Mouse (Mus musculus): Measurements from ENCODE around the gene Il4ra.
A peak's percentile ranks its signal among the peaks of the same experiment; 100 is the strongest.

The Il4ra gene

DNA sequence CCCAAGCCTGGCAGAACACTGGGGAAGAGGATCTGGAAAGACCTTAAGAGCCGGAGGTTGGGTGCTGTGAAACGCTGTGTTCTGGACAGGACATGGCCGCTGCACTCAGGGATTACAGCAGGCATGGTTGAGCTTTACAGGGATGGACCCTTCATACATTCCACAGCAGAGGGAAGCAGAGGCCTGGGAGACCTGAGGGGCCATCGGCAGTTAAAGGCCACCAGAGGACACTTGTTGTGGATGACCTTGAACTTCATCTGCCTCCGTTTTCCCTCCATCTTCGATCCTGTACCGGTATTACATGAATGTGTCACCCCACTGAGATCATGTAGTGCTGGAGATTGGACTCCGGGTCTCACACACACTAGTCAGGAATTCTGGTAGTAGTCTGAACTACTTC lies 2.0 kb upstream of the Il4ra start:
- DNase-seq (ENCODE audit: low spot score), result no peak

DNA sequence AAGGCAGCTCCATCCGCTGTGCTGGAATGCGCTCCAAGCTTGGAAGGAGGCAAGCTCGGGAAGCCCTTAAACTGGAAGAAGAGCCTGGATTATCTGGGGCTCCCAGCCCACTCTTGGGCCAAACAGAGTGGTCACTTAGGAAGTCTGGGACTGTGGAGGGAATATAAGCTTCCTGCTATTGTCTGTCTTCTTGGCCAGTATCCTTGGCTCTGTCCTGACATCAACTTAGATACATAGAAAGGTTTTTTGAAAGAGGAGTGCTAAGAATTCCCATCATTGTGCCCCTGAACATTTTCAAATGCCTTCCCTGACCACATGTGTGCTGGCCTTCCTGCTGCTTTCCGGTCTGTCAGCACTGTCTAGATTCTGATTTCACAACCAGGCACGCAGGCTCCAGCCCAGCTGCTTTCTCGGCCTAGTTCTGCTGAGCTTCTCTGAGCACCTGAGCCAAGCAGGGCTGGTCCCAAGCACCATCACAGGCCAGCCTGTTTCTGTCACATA lies 989 bp upstream of the Il4ra start:
- DNase-seq (ENCODE audit: low spot score), result peak; percentile 49

DNA sequence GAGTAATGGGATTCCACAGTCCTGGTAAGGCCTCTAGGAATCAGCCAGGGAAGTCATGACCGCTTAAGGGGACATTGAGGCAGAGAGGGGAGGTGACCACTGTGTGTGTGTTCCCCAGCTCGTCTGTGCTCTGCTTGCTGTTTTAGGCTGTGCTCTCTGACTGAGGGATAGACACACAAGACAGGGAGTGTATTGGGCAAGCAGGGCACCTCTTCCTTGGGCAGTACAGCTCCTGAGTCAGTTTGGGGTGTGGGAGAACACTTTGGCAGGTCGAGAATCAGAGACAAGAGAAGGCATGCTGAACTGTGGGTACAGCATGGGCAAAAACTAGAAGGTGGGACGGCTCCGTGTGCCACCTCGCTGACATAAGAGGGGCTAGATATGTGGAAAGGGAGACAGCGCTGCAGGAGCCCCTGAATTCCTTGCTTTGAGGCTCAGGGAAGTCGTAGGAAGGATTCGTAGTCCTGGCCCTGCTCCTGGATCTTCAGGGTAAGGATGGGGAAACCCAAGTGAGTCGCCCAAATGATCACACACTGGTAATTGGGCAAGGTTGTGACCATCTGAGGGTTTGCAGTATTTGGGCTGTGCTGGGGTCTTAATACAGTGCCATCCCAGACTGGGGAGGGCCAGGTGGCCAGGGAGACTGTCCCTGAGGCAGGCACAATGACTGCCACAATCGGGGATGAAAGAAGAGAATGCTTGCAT lies 1.1 kb downstream of the Il4ra start:
- DNase-seq (ENCODE audit: low spot score), result no peak

DNA sequence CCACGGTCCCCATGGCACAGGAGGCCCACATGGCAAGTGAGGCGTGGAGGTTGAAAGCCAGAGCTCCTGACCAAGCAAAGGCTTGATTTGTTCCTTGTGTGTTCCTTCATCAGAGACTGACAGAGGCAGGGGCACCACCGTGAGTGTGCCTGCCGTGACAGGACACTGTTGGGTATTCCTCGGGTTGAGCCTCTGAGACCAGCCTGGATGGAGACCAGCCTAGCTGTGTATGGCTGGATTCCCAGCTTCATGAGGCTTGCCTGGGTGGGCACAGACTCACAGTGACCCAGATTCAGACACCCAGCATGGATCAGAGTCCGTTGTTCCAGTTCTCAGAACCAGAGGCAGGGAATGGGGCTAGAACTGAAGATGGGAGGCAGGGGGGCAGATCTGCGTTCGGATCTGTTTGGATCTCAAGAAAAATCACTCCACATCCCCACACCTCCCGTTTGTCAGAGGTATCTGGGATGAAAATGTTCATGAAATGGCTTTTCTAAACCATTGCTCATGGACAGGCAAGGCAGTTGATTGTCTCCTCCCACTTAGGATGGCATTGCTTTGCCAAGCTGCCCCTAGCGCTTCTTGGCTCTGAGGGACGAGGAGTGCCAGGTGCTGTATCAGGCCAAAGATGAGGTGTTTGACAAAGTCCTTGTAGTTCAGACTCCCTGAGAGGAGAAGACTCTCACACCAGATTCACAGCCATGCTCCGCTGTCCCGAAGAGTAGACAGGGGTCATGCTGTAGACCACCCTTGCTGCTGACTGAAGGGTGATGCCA lies 1.9 kb downstream of the Il4ra start:
- DNase-seq (ENCODE audit: low spot score), result no peak

DNA sequence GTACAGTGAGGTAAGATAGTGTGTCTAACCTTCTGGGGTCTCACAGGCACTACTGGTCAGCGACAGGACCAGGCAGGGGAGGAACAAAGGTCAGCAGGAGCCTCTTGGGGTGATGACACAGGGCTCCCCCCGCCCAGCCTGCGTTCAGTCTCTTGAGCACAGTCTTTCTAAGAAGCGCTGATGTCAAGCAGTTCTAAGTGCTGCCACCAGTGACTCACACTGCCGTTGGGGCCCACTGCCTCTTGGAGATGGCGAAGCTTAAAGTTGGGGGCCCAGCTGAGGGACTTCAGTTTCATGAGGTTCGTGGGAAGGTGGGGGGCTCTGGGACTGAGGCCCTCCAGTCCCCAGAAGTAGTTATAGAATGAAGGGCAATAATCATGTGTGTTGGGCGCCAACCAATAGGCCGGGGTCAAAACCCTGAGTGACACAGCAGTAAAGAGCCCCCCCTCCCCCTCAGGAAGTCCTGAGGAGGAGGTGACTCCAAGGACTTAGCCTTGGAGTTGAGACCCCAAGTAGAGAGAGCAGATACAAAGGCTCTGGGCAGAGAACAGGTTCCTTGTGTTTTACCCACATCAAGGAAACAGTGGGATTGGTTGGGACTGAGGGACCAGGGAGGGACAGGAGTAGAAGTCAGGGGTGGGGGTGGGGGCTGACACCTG lies 2.7 kb downstream of the Il4ra start:
- DNase-seq (ENCODE audit: low spot score), result no peak

DNA sequence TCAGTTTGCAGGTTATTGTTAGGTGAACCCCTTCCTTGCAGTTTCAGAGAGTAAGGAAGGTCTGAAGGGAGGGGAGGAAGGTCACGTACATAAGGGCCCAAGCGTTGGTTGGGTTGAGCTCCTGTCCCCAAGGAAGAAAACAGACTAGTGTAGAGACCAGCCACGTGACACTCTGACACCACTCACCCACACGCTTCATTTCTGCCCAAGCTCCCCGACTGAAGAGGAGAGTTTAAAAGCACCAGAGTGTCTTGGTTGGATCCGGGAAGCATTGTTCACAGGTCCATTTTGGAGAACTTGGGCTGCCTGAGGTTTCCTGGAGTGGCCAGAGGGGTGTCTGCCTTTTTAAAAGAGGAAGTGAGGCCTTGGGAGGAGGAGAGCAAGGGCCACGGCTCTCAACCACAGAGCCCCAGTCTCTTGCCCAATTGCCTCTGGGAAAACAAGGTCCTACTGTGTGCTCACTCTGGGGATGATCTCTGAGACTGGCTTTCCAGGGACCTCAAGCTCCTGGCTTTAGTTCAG lies 3.5 kb downstream of the Il4ra start:
- DNase-seq (ENCODE audit: low spot score), result no peak

DNA sequence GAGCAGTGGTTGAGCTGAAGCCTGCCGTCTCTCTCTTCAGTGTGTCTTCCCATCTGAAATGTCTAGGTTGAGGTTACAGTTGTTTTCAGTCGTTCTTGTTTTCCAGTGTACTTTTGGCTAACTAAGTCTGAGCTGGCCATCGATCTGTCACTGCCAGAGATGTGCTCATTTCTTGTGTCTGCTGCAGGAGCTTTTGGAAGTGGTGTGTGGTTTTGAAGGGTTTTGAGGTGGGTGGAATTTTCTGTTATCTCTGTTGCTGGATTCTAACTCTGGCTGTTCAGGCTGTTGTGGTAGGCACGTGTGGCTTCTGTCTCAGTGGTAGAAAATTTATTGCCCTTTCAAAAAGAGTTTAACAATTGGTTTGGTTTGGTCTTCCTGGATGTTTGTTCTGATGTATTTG lies 4.2 kb downstream of the Il4ra start:
- DNase-seq (ENCODE audit: low spot score), result no peak

DNA sequence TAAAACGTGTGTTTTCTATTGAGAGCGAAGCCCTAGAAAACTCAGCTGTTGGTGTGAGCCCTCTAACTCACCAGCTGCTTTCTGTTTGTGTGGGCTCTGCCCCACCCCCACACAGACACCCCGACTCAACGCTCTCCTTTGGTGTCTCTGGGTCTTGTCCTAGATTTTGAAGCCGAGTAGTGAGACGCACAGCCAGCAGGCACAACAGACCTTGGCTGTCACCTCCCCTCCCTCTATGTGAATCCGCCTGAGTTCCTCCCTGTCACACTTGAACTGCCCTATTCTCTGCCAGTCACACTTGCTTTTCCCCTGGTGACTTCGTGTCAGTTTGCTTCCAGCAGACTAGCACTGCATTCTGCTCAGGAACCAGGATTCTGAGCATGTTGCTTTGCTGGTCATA lies 4.9 kb downstream of the Il4ra start:
- DNase-seq (ENCODE audit: low spot score), result no peak

DNA sequence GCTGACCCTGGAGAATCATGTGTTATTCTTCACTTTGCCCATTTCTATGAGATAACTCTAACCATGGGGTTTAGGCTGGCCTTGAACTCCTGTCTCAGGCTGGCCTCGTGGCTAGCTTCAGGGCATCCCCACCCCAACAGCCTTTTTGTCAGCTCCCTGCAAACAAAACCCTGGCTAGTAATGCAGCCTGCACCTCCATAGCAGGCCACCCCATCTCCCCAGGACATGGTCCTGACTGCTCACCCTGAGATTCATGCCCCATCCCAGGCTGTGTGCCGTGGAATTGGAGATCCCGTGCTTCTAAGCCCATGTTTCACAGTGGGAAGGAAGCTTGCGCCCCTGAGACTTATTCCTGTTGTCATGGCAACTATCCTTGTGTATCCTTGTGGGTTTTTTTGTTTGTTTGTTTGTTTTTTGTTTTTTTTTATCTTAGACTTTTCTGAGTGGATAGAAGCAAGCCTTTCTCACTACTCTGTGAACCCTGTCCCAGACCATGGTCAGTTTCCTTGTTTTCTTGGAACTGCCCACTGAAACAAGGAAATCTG lies 6.6 kb downstream of the Il4ra start:
- DNase-seq (ENCODE audit: low spot score), result no peak

DNA sequence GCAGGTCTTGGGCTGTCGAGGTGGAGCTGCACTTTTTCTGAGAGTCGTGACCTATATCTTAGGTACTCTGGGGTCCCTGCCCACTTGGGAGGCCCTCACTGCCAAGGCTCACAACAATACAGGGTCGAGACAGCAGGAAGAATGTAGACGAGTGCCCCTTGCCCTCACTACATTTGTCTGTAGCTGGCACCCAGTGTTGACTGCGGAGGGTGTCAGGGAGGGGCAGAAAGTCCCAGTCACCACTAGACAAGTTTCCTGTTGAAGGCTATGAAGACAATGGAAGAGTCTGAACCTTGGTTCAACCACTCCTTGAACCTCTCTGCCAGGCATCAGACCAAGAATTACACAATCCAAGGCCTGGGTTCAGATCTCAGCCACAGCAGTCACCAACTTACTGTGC lies 7.1 kb downstream of the Il4ra start:
- DNase-seq (ENCODE audit: low spot score), result no peak

DNA sequence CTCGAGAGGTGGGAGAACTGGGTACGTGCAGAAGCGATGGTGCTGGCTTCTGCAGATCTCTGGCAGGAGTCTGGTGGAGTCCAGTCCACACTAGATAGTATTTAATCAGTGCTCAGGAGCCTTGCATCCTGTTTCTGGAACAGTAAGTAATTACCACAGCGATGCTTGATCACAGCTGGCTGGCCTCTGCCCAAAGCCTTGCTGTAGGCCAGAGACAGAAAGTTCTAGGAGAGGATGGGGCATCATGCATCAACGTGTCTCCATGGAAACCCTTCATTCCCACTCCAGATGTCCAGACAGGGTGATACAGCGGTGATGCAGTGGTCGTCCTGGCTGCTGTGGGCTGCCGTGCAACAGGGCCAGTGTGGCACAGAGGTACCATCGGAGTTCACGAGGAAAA lies 7.6 kb downstream of the Il4ra start:
- no peak for DNase-seq (ENCODE audit: low spot score)

DNA sequence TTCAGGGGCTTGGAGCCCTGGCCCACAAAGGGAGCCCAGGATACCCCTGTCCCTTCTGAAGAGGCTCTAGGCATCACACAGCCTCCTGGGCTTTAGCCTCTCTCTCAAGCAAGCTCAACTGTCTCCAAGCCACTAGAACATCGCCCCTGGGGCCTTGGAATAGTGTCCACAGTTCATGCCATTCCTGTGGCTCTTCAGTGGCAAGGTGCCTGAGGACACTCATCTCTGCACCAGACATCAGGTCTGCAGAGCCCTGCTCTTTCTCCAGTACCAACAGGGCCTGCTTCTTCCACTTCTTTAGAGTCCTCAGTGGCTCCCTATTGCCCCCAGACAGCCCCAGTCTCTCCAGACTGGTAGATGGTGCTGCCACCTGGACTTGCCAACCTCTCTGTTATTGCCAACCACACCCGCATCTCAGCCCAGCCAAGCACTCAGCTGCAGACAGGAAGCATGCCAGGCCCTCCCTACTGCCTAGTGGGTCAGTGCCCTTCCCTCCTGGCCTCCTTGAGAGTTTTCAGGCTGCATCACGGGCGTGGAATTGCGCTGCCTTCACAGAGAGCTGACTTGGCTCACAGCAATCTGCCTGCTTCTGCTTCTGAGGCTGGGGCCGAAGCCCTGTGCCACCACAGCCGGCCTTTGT lies 8.3 kb downstream of the Il4ra start:
- no peak for DNase-seq (ENCODE audit: low spot score)

DNA sequence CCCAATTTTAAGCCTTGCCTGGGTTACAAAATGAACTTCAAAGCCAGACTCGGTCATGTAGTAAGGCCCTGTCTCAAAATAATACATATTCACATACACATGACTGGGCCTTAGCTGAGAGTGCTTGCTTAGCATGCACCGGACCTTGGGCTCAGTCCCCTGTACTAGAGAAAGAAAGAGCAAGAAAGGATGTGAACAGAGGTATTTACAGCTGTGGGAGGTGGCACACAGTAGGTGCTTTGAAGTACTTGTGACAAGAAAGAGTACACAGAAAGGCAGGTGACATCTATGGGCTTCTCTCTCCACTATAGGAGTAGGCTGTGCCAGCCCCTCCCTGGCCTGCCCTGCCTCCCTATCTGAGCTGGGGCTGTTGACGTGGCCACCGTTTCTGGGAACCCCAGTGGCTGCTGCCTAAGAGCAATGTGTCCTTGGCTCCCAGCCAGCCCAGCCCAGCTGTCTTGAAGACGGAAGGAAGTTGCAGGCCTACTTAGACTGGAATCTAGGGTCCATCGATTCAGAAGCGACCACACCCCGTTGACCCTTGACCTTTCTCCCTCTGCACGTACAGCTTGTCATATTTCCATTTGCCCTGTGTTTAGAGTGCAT lies 9.3 kb downstream of the Il4ra start:
- peak; percentile 86 for DNase-seq (ENCODE audit: low spot score)

DNA sequence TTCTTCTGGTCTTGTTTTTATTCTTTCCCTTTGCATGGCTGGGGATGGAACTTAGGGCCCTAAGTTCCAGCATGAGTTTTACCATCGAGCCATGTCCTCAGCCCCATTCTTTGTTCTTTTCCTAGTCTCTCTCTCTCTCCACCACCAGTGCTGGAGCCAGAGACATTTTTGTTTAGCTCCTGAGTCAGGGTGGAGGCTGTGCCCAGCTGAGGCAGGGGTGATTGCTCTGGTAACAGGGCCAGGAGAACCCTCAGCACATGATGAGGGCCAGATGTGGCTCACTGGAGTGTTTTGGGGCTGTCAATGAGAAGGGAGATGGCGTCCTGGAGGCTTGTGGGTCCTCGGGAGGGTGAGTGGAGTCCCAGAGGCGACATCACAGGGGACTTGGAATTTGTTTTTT lies 10.5 kb downstream of the Il4ra start:
- no peak for DNase-seq (ENCODE audit: low spot score)

DNA sequence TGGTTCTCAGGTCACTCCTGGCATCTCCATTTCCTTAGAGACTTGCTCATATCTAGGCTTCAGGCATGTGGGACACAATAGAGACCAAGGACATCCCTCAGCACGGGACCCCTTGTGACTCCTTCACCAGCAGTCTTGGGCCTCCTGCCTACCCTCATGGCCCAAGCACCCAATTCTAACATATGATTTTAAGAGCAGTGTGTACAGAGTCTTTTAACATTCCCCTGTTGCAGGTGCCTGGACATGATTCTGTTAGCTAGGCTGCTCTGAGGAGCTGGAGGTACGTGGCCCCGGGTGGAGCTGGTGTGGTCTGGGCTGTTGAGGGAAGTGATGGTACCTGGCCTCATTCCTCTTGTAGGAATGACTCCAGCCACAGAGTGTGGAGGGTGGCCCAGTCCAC lies 11.2 kb downstream of the Il4ra start:
- DNase-seq (ENCODE audit: low spot score), result no peak

DNA sequence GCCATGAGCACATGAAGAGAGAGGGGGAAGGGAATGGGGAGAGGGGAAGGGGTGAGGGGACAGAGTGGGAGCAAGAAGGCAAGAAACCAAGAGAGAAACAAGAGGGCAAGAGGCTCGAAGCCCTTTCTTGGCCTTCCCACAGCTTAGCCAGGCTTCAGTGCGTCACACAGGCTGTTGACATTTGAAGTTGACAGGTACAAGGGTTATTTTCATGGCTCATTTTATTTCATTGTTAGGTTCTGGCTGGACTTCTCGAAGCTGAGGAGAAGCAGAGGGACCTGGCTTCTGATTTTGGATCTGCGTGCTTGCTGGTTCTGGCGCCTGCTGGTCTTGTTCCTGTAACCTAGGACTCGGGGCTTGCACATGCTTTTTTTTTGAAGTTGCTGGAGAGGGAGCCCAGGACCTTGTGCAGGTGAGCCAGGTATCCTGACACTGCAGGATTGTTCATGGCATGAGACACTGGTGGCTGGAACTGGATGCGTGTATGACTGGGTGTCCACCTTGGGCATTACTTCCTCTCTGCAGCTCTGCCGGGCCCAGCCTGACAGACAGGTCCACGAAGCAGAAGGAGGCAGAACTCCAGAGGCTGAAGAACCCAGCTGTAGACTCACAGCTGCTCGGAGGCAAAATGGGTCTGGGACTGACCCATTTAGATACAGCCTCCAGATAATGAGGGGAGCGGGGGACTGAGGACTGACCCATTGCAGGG lies 12.6 kb downstream of the Il4ra start:
- DNase-seq (ENCODE audit: low spot score), result no peak

DNA sequence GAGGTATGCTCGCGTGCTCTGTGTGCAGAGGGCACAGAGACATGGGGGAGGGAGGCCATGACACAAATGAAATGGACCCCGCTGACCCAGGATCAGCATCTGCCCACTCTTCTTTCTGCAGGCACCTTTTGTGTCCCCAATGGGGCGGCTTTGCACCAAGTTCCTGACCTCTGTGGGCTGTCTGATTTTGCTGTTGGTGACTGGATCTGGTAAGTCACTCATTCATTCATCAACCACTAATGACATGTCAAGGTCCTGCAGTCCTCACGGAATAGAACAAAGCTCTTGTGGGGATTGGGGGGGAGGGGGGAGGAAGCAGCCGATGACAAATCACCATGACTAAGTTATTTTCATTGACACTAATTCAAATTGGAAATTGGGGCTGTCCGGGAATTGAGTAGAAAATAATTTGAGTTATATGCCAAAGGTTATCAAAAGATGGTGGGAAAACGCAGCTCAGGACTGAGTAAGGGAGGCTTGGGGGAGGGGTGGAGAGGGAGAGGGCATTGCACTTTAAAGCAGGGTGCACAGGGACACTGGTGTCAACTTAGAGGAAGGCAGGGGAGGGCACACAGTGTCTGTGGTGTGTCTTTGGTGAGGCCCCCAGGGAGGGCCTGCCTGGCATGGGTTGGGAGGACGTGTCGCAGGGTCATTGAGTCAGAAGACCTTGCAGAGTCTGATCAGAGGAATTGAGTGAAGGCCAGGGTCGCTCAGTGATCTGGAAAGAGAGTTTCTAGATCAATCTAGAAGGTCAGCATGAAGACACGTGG lies 13.8 kb downstream of the Il4ra start:
- DNase-seq (ENCODE audit: low spot score), result no peak

DNA sequence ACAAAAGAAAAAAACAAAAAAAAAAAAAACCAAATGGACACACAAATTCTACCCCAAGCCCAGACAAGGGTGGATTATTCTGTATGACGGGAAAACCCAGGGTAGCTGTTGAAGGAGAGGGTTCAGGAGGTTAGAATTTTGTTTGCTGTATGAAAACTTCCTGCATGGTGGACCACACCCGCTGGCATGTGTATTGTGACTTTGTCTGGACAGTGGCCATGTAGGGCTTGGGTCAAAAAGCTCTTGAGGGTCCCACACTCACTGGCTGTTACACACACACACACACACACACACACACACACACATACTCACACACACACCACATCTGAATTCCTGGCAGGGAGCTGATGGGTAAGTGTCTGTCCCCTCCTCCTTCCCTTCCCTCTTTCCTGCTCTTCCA lies 14.5 kb downstream of the Il4ra start:
- DNase-seq (ENCODE audit: low spot score), result no peak

DNA sequence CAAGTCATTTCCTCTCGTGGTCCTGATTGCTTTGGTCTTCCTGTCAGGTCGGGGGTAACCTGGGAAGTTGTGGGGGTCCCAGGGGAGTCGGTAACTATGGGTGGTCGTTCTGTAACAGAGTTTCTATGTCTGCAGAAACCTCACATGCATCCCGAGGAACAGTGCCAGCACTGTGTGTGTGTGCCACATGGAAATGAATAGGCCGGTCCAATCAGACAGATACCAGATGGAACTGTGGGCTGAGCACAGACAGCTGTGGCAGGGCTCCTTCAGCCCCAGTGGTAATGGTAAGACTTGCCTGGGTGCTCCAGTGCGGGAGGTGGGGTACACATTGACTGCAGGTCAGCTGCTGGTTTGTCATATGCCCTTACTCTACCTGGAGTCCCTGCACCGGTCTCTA lies 17.0 kb downstream of the Il4ra start:
- no peak for DNase-seq (ENCODE audit: low spot score)

DNA sequence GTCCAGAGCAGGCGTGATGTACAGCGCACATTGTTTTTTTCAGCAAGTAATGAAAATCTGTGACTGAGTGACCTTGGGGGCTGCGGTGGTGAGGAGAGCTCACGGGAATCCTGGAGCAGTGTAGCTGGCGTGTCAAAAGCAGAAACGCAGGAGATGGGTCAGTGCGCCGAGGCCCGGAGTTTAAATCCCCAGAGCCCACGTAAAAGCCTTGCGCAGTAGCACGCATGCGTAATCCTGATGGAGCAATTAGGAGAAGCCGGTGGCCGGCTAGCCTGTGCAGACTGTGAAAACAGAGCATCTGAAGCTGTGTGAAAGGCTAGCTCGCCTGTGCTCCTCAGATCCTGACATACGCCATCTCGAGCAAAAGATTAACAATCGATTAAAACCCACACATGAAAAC lies 20.0 kb downstream of the Il4ra start:
- DNase-seq (ENCODE audit: low spot score), result no peak

Data from yolk sac, embryonic 10.5 days (tissue).